Mouse (Mus musculus) megakaryocyte, embryonic 14.5 days (primary cell): ENCODE results near the gene Cwc22.

Experiments used
- FLI1 ChIP-seq: IDR thresholded peaks from 2 replicates; pipeline ENCODE4 v1.6.1; 2012; ENCODE audit warnings: low read length, inconsistent platforms, mixed read lengths
- GATA1 ChIP-seq: IDR thresholded peaks from 3 replicates; pipeline ENCODE4 v1.6.1; 2012; ENCODE audit warnings: mixed read lengths, low read length, inconsistent platforms, borderline replicate concordance

- TF ChIP-seq GATA1 = no peak
- no peak for TF ChIP-seq FLI1
These were observed 25.2 kb upstream of the Cwc22 start for GRCm38 (mm10) chr2:77971361-77971760.
